Mouse (Mus musculus) frontal cortex, postnatal 25 days (tissue): Measurements from ENCODE around the gene 4933415A04Rik.

Experiments
- DNase-seq, 2 experiments: peaks; one replicate each; pipeline ENCODE4 v3.0.0; 2022; ENCODE audit warnings: low spot score in 2 of 2

4933415A04Rik gene

DNA sequence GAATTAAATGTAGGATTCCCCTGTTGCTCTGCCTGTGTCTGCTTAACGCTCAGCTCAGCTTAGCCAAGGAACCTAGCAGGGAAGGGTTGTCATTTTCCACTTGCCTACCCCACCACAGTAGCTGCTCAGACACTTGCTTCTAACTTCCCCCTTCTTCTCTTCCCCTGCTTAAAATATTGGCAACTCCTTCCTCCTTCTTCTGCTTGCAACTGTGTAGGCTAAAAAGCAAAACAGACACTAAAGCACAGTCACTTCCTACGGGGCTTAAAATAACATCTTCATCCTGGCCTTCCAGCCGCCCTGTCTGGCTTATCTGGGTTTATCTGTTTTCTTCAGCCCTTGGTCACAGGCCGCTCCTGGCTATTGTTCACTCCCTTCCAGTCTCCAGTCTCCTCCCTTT is 45.7 kb downstream of the 4933415A04Rik start:
- DNase-seq, result no peak

DNA sequence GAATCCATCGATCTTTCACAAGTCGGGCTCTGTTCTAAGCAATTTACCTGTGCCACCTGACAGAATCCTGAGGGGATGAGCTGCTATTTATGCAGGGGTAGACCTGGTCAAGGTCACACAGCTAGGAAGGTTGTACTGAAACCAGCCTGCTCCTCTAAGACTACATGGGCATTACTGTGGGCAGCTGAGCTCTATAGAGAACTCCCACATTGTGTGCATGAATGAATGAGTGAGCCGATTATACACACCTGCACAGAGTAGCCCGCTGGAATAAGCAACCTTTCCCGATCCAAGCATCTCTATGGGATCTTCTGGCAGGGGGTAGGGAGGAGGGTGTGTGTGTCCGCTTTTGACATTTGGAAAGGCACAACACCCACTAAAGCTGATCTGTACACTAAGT is 46.3 kb downstream of the 4933415A04Rik start:
- no peak for DNase-seq

DNA sequence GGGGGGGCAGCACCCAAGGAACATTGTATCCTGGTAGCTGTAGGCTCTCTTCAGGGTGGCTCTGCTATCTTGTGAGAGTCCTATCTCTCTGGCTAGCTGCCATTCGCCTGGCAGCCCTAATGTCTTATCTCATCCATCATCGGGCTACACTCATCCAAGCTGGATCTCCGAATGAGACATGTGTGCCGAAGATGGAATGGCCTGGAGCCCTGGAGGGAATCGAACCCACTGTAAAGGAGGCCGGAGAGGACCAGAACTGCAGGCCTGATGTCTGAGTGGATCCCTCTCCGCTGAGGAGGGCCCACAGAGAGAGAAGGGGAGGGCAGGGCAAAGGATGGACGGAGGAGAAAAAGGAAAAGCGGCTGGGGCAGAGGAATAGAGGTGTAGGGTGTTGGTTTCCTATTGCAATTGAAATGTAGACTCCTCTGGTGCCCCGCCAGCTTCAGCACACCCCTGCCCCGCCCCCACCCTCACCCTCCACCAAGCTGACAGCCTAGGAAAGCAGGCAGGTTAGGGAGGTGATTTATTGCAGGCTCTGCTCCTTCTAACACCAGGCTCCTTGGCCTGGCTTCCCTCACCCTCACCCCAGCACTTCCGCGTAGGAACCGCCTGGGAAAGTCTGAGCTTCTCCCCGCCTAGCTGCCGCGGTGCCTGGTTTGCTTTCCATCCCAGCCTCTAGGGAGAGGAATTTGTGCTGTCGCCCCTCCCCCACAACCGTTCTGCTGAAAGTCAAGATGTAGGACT is 47.0 kb downstream of the 4933415A04Rik start:
- DNase-seq, result peak; percentile 48

DNA sequence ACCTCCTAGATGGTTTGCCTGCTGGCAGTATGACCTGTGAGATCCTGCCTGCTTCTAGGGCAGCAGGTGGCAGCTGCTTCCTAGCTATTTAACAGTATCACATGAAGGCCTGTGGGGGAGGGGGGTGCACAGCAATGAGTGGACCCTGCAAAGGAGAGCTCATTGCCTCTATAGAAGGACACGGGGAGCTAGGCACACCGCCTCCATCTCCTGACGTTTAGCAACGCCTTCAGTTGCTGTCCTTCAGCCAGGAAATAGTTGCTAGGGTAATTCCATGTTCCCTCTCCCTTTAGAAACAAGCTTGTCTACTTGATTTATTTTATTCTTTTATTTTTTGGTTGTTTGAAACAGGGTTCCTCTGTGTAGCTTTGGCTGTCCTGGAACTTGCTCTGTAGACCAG is 49.9 kb downstream of the 4933415A04Rik start:
- DNase-seq, result no peak

DNA sequence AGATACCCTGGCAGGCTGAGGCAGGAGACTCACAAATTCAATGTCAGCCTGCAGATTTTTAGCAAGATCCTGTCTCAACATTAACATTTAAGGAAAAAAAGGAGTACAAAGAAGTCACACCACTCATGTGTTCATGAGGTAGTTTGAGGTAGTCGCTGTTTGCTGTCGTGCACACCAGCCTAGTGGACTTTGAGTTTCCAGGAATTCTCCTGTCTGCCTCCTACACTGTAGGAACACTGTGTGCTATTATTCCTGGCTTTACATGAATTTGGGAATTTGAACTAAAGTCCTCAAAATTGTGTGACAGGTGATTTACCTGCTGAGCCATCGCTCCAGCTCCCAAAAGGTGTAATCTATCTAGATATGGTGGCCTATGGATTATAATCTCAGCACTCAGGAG is 51.6 kb downstream of the 4933415A04Rik start:
- DNase-seq, result no peak
